Mouse (Mus musculus): Measurements from ENCODE around the gene Fam162b.

DNA sequence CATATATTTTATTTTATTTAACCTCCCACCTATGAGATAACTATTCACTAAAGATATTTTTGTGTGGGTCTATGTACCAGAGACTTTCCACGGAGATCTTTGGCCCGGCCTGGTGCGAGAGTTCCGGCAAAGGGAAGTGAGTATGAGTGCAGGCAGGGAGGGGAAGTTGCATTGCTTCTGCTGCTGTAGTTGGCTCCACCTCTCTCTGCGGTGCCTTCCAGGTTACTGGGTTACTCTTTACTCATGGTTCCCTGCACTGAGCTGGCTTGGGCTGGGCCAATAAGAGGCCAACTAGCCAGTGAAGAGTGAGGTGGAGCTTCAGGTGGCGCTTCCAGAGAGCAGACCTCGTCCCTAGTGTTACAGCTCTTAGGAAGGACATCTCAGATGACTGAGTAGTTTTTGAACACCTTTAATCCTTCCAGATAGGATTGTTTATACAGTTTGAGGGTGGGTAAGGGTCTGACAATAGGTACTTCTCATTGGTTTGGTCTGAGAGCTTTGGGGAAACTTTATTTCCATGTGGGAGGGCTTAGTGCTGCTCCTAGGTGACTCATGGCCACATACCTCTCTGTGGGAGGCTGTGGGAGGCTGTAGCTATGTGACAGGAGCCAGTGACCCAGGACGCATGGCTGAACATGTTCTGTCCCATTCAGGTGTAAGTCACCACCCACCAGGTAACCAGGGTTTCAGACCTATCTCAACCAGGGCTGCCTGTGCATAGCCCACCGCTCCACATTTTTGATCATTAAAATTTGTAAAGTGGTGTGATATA lies 18.9 kb downstream of the Fam162b start:
- TF ChIP-seq CTCF (IDR thresholded peaks at IDR 0.05; ENCODE audit: low read depth, low read length) (no peak), EP300 (IDR thresholded peaks at IDR 0.05; ENCODE audit: insufficient read depth, low read depth, low read length) (no peak), POLR2A (IDR thresholded peaks at IDR 0.05; ENCODE audit: insufficient read depth, low read length) (no peak)
